10 mouse cellular contexts compared by ENCODE assay signal in the genomic region with DNA sequence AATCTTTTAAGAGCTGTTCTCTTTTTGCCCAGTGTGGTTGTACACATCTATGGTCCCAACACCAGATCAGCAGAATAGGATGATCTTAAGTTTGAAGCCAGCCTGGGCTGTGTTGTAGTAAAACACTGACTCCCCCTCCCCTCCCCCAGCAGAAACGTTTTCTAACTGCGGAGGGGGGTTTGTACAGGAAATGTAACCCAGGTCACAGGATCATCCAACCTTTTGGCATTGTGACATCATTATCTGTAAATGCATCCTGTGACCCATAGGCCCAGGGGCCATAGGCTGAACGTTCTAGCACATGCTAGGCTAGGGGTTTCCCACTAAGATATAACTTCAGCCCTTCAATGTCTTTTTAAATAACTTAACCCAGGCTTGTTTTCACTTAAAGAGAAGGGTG. TPM values are rescaled to one million over a fixed set of nuclear protein-coding genes. Genes with fewer than 3 reads are reported as not detected.
A peak's percentile ranks its signal among the peaks of the same experiment; 100 is the strongest.
DNase-seq lines count a peak whose midpoint lies in the region; ATAC-seq and TF ChIP-seq lines count a peak whose summit lies in the region.
"Had no signal": no experiment of that assay in that cellular context is flagged by ENCODE, and none has a peak within 500 bp of the region (broad histone marks: within the 10 kb centered on the region; RNA-seq: fewer than 3 reads in every experiment).

A gene (plus strand): TSS at position 301 of the 400 bp plus-strand sequence.

- intact Hi-C loops in heart, postnatal 10 days (cut with DNase I): loop anchor here (1.0 to 10.0 kb wide), 2 partner anchors 32 to 118 kb away; no protein-coding TSS in a partner anchor

- no peak for TF ChIP-seq POLR2A in lung, adult 2 months (IDR thresholded peaks at IDR 0.05; ENCODE audit: borderline replicate concordance, extremely low read depth, low read depth, low read length)

- H3K27me3 ChIP-seq in heart, embryonic 13.5 days (replicated peaks): peaks cover 43% of the 10 kb centered on the region
- peaks cover 16% of the 10 kb centered on the region; the same call in 1 of the 2 replicates for H3K27me3 ChIP-seq in hindbrain, embryonic 14.5 days (ENCODE audit: control insufficient read depth, insufficient read depth, low read length)
- H3K27me3 ChIP-seq in midbrain, embryonic 11.5 days (ENCODE audit: control insufficient read depth, insufficient read depth, low read length): peaks cover 7% of the 10 kb centered on the region

- H3K36me3 ChIP-seq in heart, embryonic 13.5 days: peaks cover 20% of the 10 kb centered on the region
- peaks cover 22% of the 10 kb centered on the region for H3K36me3 ChIP-seq in hindbrain, embryonic 14.5 days (replicated peaks; ENCODE audit: control insufficient read depth, insufficient read depth)
- peaks cover 6% of the 10 kb centered on the region for H3K36me3 ChIP-seq in midbrain, embryonic 11.5 days (ENCODE audit: control insufficient read depth, insufficient read depth, low read length)

- peak within 1 kb of the TSS; percentile 75 for H3K9ac ChIP-seq in heart, embryonic 13.5 days
- H3K9ac ChIP-seq in hindbrain, embryonic 14.5 days: peak within 1 kb of the TSS; percentile 57
- H3K9ac ChIP-seq in midbrain, embryonic 11.5 days (ENCODE audit: low read length): peak within 1 kb of the TSS; percentile 57

- no peak for TF ChIP-seq CTCF in lung, adult 2 months (IDR thresholded peaks at IDR 0.05; ENCODE audit: insufficient read depth, low read length)

- no peak for DNase-seq in heart, postnatal 10 days
- DNase-seq in hindbrain, embryonic 14.5 days (ENCODE audit: low spot score): no peak
- DNase-seq in midbrain, embryonic 11.5 days (ENCODE audit: low spot score, missing footprints): peak; percentile 74
- DNase-seq in adrenal gland, postnatal 14 days: no peak
- DNase-seq in lung, adult 2 months: no peak
- DNase-seq in urinary bladder, postnatal 10 days (ENCODE audit: low spot score): no peak
- DNase-seq: cerebellum, adult 11 months had no signal

- H3K4me2 ChIP-seq in heart, embryonic 13.5 days: peak within 1 kb of the TSS; percentile 77
- H3K4me2 ChIP-seq in hindbrain, embryonic 14.5 days (replicated peaks): peak within 1 kb of the TSS; percentile 81
- H3K4me2 ChIP-seq in midbrain, embryonic 11.5 days: peak within 1 kb of the TSS; percentile 67

- peaks cover 12% of the 10 kb centered on the region for H3K4me1 ChIP-seq in heart, embryonic 13.5 days
- H3K4me1 ChIP-seq in brown adipose tissue, adult 24 weeks (ENCODE audit: control insufficient read depth, insufficient read depth, insufficient read length, low read length): no peaks in the 10 kb centered on the region
- peaks cover 12% of the 10 kb centered on the region for H3K4me1 ChIP-seq in hindbrain, embryonic 14.5 days (replicated peaks; ENCODE audit: control insufficient read depth, insufficient read depth, low read length)
- peaks cover 2% of the 10 kb centered on the region; the same call in 1 of the 2 replicates for H3K4me1 ChIP-seq in midbrain, embryonic 11.5 days (ENCODE audit: control insufficient read depth, insufficient read depth, low read length)
- H3K4me1 ChIP-seq in lung, adult 2 months (ENCODE audit: control insufficient read depth, insufficient read depth, low read length): peaks cover 2% of the 10 kb centered on the region; the same call in 1 of the 2 replicates

- WGBS in heart, embryonic 13.5 days: 47% methylated on average over 3 of the region's 3 CpGs
- 64% methylated on average over 3 of the region's 3 CpGs for WGBS in hindbrain, embryonic 14.5 days
- WGBS in midbrain, embryonic 11.5 days: 72% methylated on average over 3 of the region's 3 CpGs
- WGBS in lung, adult 2 months: 31% methylated on average over 3 of the region's 3 CpGs

- H3K9me3 ChIP-seq in heart, embryonic 13.5 days: no peaks in the 10 kb centered on the region
- no peaks in the 10 kb centered on the region for H3K9me3 ChIP-seq in hindbrain, embryonic 14.5 days (ENCODE audit: control insufficient read depth, low read length)
- H3K9me3 ChIP-seq in midbrain, embryonic 11.5 days (ENCODE audit: control insufficient read depth, low read length): no peaks in the 10 kb centered on the region

- ATAC-seq in heart, embryonic 13.5 days (ENCODE audit: extremely low read depth, insufficient number of reproducible peaks, low FRiP score, low TSS enrichment): no peak
- no peak for ATAC-seq in hindbrain, embryonic 14.5 days (ENCODE audit: low FRiP score)
- ATAC-seq in midbrain, embryonic 11.5 days (ENCODE audit: low FRiP score): no peak

- H3K27ac ChIP-seq in heart, embryonic 13.5 days (replicated peaks): no peak within 1 kb of the TSS
- no peak within 1 kb of the TSS for H3K27ac ChIP-seq in brown adipose tissue, adult 24 weeks (replicated peaks; ENCODE audit: low read depth, low read length)
- H3K27ac ChIP-seq in hindbrain, embryonic 14.5 days: no peak within 1 kb of the TSS
- no peak within 1 kb of the TSS for H3K27ac ChIP-seq in midbrain, embryonic 11.5 days (ENCODE audit: low read depth, low read length)

- peak within 1 kb of the TSS; percentile 52 for H3K4me3 ChIP-seq in heart, embryonic 13.5 days
- peak within 1 kb of the TSS; percentile 59 for H3K4me3 ChIP-seq in brown adipose tissue, adult 24 weeks (ENCODE audit: insufficient read depth, low read depth, low read length)
- peak within 1 kb of the TSS; percentile 37 for H3K4me3 ChIP-seq in hindbrain, embryonic 14.5 days (replicated peaks; ENCODE audit: low read length)
- peak within 1 kb of the TSS; percentile 40 for H3K4me3 ChIP-seq in midbrain, embryonic 11.5 days (ENCODE audit: low read depth, low read length)
- no peak within 1 kb of the TSS for H3K4me3 ChIP-seq in lung, adult 2 months (replicated peaks; ENCODE audit: extremely low read depth, low read depth, low read length)

RNA-seq across cellular contexts. Expression of the gene that starts here (rescaled TPM):
- polyA plus RNA-seq in heart, embryonic 13.5 days (2015; fragmentation: Nextera tagmentation; extraction: Ambion mirVana): 0.32 TPM in 1 of 2 replicates, not detected in the other
- total RNA-seq in heart, postnatal 10 days (2021): under 1 TPM in 1 of 2 experiments, not detected in 1; 0.45 TPM
- polyA plus RNA-seq in brown adipose tissue, adult 24 weeks (2012; ENCODE audit: insufficient read depth, insufficient read length, missing spikeins): not detected in 2 replicates
- polyA plus RNA-seq in hindbrain, embryonic 14.5 days (2014; fragmentation: Nextera tagmentation; extraction: Ambion mirVana): 0.86 and 1.0 TPM in 2 replicates
- polyA plus RNA-seq in midbrain, embryonic 11.5 days (2014; fragmentation: Nextera tagmentation; extraction: Ambion mirVana): 0.25 and 0.44 TPM in 2 replicates
- 0.48 and 0.83 TPM in 2 replicates for total RNA-seq in adrenal gland, postnatal 14 days (2021)
- 0.32 and 0.53 TPM in 2 replicates for polyA plus RNA-seq in lung, adult 2 months (2012; rRNA removed)
- polyA plus RNA-seq: CD4-positive, CD25-positive, alpha-beta regulatory T cell, adult 4 months had no signal

Comparison
In these comparisons a context has a peak if more than half of its experiments do, and no peak if none do; other contexts are left out.
1. Peak in DNase-seq, H3K4me3 ChIP-seq, H3K9ac ChIP-seq and H3K4me2 ChIP-seq in midbrain, embryonic 11.5 days; RNA of the gene not detected or under 1 TPM.